Mouse (Mus musculus) spleen, adult 2 months (tissue): Measurements from ENCODE around the gene Fam118a.

Experiments used
- CTCF ChIP-seq: fragments of 200-500 bp; IDR thresholded peaks from 2 replicates; pipeline ENCODE4 v1.5.1; 2011; ENCODE audit warnings: mild to moderate bottlenecking, inconsistent platforms; ENCODE audit not compliant: insufficient read depth, insufficient read length, insufficient replicate concordance; ENCODE audit errors: extremely low read depth
- POLR2A ChIP-seq: fragments of 200-500 bp; IDR thresholded peaks from 2 replicates; pipeline ENCODE4 v1.6.1; 2011; ENCODE audit warnings: low read depth, low read length, inconsistent platforms

- TF ChIP-seq POLR2A (no peak), CTCF (no peak)
These were observed 21.0 kb downstream of the Fam118a start for GRCm38 (mm10) chr15:85049758-85050157.
